Mouse (Mus musculus) urinary bladder, postnatal 10 days (tissue): ENCODE results near the gene Dusp19.
A peak's percentile ranks its signal among the peaks of the same experiment; 100 is the strongest.

Experiments used
- DNase-seq: peaks from one replicate; pipeline ENCODE4 v3.0.0; 2022; ENCODE audit warnings: low spot score

Gene Dusp19

DNA sequence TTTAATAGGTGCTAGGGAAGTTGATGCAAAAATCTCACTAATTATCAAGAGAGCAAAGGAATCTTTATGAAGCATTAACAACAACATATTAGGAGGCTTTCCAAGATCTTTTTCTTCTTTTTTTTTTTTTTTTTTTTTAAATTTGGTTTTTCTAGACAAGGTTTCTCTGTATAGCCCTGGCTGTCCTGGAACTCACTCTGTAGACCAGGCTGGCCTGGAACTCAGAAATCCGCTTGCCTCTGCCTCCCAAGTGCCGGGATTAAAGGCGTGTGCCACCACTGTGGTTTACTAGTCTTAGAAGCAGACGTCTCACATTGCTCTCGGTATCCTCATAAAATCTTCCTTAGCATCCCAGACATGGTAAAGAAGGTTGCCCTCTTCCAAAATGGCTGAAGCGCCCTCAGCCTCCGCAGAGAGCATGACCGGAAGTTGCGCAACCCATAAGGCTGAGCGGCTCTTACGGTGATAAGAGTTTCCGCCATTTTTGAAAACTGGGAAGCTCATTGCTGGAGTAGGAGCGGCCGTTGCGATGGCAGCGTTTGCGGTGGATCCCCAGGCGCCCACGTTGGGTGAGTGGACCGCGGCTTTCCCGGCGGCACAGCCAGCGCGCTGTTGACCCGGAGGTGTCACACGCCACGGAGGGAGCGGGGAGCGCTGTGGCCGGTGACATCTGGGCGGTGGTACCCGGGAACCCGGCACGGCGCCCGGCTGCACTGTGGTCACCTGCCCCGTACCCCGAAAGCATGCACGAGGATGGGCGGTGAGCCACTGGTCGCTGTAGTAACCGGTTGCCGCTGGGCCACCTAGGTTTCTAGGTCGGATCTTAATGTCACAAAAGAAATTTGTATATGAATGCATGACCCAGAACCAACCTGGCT is 21.8 kb downstream of the Dusp19 start:
- DNase-seq, result peak; percentile 60

DNA sequence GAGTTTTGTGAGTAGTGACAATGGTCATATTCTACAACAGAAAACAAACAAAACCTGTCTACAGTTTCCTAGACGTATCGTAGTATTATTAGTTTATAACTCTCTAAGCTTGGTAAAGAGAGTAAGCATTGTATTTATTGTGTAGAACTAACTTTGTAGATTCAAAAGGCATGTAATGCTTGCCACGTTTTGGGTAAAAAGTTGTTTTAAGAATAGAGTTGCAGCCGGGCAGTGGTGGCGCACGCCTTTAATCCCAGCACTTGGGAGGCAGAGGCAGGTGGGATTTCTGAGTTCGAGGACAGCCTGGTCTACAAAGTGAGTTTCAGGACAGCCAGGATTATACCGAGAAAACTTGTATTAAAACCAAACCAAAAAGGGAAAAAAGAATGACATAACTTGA is 22.6 kb downstream of the Dusp19 start:
- DNase-seq, result no peak

DNA sequence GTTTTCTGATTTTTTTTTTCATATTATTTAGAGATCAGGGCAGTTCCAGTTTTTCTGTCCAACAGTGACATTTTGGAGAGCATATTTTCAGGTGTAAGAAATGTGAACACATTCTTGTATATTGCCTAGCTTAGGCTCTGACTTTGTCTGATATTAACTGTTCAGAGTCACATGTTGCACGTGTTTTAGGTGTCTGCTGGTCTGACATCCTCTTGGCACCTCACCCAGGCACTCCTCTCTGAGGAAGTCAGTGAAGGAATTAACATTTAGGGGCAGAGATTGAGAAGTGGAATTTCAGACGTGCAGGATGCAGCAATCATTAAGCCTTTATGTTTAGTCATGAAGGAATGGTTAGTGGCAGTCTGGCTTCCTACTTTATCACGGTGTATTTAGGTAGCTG is 23.0 kb downstream of the Dusp19 start:
- DNase-seq, result no peak

DNA sequence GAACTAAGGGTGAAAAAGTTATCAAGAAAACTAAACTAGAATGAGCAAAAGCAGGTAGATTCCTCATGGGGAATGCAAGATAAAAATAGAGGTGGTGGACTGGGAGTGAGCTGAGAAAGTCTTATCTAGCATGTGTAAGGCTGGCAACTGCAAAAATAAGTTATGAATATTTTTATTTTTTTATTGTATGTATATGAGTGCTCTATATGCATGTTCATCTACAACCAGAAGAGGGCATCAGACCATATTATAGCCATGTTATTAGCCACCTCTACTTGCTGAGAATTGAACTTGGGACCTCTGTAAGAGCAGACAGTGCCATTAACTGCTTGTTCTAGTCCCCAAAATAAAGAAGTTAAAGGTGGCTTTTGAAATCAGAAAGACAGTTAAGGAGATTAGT is 44.6 kb downstream of the Dusp19 start:
- DNase-seq, result no peak

DNA sequence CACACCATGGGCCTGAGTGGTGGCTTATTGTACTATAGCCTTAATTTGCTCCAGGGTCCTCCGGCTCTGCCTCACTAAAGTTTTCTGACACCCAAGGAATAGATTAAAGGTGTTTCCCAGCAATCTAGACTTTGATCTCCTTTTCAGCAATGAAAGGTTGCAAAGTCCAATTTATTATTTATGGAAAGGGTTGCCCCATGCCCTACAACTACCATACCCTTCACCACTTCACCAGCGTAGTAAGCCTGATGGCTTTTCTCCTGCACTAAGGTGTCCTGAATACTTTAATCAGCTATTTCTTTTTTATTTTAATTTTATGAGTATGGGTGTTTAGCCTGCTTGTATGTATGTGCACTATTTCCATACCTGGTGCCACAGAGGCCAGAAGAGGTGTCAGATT is 45.8 kb downstream of the Dusp19 start:
- no peak for DNase-seq

DNA sequence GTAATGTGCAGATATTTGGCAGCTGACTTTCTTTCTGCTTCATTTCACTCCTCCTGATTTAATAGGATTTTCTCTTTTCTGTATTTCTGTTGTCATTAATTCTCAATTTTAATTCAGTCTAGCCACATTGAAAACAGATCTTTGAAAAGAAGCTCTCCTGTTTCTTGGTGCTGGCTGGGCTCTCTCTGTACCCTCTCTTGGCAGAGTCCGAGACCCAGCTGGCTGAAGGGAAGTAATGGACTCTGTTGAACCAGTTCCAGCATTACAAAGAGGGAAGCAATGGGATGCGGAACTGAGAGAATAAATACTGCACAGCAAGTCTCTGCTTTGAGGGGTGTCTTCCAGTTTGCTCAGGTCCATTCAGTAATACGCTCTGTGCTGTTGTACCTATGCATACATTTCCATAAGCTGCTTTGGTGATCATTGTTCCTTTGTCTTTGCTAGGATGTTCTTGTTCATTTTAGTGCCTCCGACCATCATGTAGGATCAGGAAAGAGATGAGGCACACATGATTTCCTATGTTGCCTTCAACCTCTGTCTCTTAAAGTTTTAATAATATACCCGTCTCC is 50.6 kb downstream of the Dusp19 start:
- DNase-seq, result no peak

DNA sequence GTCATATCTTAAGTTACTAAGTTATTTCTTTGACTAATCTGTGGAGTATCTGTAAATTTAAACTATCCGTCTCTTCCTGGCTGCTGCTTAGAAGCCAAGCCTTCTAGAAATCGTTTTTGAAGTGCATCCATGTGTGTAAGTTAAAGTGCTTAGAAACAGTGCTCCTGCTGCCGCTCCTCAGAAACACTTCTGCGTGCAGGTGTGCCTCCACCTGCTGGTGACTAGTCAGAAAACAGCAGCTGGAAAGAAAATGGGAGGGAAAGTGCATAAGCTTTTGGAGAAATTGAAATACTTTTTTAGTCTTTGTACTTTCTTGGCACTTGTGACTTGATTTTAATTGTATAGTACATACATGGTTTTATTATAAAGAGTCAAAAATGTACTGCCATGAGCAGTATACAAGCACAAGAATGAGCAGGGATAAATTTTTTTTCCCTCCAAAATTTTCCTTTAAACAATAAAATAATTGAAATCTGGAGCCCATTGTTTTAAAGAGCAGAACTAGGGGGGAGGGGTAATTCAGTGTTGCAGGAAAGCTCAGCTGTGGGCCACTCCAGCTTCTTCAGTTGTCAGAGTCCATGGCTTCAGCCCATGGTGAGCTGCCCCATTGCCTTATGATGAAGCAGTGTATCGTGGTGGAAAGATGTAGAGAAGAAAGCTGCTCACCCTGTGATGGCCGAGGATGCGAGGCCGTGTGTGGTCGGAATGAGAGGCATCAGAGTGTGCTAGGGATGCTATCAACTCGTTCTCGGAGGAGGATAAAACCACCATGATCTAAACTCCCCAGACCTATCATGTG is 53.2 kb downstream of the Dusp19 start:
- DNase-seq, result no peak

DNA sequence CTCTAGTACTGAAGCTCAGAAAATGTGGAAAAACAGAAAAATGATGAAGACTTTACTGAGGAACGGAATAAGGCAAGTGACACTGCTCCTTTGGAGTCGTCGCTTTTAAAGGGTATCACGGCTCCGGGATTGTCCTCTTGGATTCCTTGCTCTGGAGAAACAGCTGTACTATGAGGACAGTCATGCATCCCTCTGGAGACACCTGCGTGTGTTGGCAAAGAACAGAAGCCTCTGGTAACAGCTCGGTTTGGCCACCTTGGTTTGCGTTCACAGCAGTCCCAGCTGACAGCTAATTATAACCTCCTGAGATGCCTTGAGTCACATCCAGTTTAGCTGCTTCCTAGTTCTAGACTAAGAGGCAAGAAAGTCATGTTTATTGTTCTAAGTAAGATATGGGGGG is 62.0 kb downstream of the Dusp19 start:
- no peak for DNase-seq
